Mouse (Mus musculus) forebrain, embryonic 14.5 days (tissue): ENCODE measurements at regions not wholly inside any gene's neighbourhood (a gene's known extent, or its start where the extent isn't known, plus 50 kb on each side); places are given as distances from the start of the nearest gene placed in this dataset.
A peak's percentile ranks its signal among the peaks of the same experiment; 100 is the strongest.

ENCODE experiments used
- ATAC-seq: fragments of 200-750 bp; cut with Nextera tagmentation; 2 replicates; pipeline ENCODE4 v1.8.0; 2017; ENCODE audit warnings: mild to moderate bottlenecking, moderate library complexity
- DNase-seq: peaks from one replicate; pipeline ENCODE4 v3.0.0-alpha.2; 2015; ENCODE audit warnings: low spot score
- H3K27ac ChIP-seq: fragments of 300-500 bp; sonication (generic); 2 replicates; pipeline ENCODE4 v1.5.1; 2014; ENCODE audit warnings: low read depth, mild to moderate bottlenecking, control low read depth, low read length, moderate library complexity
- H3K27me3 ChIP-seq: fragments of 300-500 bp; sonication (generic); replicated peaks from 2 replicates; pipeline ENCODE4 v1.6.1; 2014; ENCODE audit warnings: low read length, control low read depth, mixed read lengths; ENCODE audit not compliant: control insufficient read depth, insufficient read depth
- H3K36me3 ChIP-seq: fragments of 300-500 bp; sonication (generic); 2 replicates; pipeline ENCODE4 v1.6.1; 2014; ENCODE audit warnings: low read length, control low read depth; ENCODE audit not compliant: control insufficient read depth, insufficient read depth
- H3K4me1 ChIP-seq: fragments of 300-500 bp; sonication (generic); 2 replicates; pipeline ENCODE4 v1.6.1; 2014; ENCODE audit warnings: antibody characterized with exemption, low read length, control low read depth; ENCODE audit not compliant: control insufficient read depth, insufficient read depth
- H3K4me2 ChIP-seq: fragments of 300-500 bp; sonication (generic); 2 replicates; pipeline ENCODE4 v1.6.1; 2014; ENCODE audit warnings: mild to moderate bottlenecking, control low read depth, low read length
- H3K4me3 ChIP-seq: fragments of 300-500 bp; sonication (generic); 2 replicates; pipeline ENCODE4 v1.5.1; 2014; ENCODE audit warnings: low read depth, low read length, control low read depth
- H3K9ac ChIP-seq: fragments of 300-500 bp; sonication (generic); 2 replicates; pipeline ENCODE4 v1.6.1; 2014; ENCODE audit warnings: mild to moderate bottlenecking, low read length, control low read depth, moderate library complexity
- H3K9me3 ChIP-seq: fragments of 300-500 bp; sonication (generic); replicated peaks from 2 replicates; pipeline ENCODE4 v1.6.1; 2016; ENCODE audit warnings: low read length, control low read depth, mixed read lengths; ENCODE audit not compliant: control insufficient read depth
- WGBS: fragments of 180-500 bp; shearing (Covaris S2); extraction: QIAGEN DNeasy Blood & Tissue Kit; methylation state at CpG from one replicate; pipeline ENCODE4 v1.1.7; 2014; 5-methylcytosine and 5-hydroxymethylcytosine counted together

DNA sequence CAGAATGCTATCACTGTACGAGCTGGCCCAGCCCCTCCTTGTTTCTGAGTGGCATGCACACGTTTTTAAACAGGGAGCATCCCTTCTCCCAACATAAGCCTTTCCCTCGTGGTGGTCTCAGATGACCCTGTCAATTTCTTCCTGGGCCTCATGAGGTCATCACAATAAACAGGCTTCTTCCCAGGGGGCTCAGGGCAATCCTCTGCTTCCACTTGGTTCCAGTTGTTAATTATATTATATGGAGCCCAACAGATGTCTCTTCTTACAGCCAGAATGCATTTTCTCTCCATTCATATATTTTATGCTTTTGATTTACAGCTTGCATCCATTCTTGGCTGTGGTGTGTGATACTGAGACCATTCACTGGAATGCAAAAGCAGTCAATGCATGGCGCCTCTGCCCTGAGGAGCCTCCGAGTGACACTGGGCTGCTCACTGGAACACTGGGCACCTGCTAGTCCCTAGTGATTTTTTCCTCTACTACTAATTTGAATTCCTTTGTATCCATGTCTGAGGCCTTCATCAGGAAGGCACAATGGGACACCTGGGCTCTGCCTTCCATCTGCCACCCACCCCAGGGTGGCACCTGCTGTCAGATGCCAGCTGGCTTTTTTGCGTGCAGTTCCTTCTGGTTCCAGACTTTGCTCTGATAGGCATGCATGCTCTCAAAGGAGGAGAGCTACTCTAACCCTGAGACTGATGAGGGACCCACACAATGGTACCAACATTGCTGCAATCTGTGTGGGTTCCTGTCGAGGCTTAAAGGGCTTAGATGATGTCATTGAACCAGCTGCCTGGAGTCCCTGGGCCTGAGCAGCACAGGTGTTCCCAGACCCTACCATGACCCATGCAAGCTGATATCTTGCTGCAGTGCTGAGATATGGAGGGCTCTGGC is 528.8 kb upstream of the Mgmt start:
- no peak overlapping the region for H3K4me2 ChIP-seq

DNA sequence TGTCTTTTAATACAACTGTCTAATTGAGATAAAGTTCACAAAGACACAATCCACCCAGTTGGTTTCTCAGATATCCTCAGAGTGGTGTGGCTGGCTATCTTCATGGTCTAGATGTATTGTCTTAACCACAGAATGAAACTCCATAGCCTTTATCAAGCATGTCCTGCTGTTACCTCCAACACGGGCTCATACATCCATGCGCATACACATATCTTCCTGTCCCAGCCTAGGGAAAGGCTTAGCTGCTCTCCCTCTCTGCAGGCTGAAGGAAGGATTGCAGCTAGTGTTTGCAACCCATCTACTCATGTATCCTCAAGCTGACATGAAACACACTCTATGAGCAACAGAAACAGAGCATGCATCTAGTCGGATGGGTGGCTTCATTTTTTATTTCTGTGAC is 517.2 kb upstream of the Mgmt start:
- Histone ChIP-seq H3K27ac (no peak overlapping the region), H3K9me3 (no peaks in the 10 kb centered on the region), H3K4me3 (no peak overlapping the region), H3K9ac (no peak overlapping the region), H3K27me3 (no peaks in the 10 kb centered on the region), H3K4me1 (0 out of 2 replicates have a peak, but pooled peaks cover 4% of the 10 kb centered on the region), H3K4me2 (no peak overlapping the region), H3K36me3 (no peaks in the 10 kb centered on the region)
- ATAC-seq: no peak
- WGBS: 91% methylated on average over 3 of the region's 3 CpGs
- DNase-seq: no peak

More for the DNA sequence above, 528.8 kb upstream of the Mgmt start:
- H3K4me1 ChIP-seq: no peaks in the 10 kb centered on the region
- no peak overlapping the region for H3K27ac ChIP-seq
- no peaks in the 10 kb centered on the region for H3K9me3 ChIP-seq
- H3K4me3 ChIP-seq: no peak overlapping the region
- DNase-seq: peak; percentile 34
- no peak overlapping the region for H3K9ac ChIP-seq
- no peaks in the 10 kb centered on the region for H3K27me3 ChIP-seq
- 49% methylated on average over 7 of the region's 7 CpGs for WGBS
- peak; percentile 50 for ATAC-seq
- H3K36me3 ChIP-seq: no peaks in the 10 kb centered on the region

DNA sequence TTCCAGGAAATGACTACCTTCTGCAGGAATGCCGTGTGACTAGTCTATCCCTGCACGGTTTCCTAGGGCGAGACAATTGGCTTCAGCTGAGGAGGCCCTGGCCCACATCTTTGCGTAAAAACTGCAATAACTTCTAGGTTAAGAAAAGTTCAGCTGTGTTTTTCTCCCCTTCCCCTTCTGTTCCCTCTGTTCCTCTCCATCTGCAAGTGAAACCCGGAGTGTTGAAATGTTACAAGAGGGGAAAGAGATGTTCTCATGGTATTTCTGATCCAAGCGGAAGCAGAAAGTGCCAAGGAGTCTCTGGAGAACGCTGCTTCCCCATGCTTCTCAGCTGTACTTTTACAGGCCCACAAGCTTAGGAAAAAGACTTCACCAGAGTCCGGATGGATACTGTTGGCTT is 516.7 kb upstream of the Mgmt start:
- H3K4me2 ChIP-seq: no peak overlapping the region
- DNase-seq (no peak), ATAC-seq (no peak)
- WGBS: 87% methylated on average over 8 of the region's 8 CpGs
- H3K4me3 ChIP-seq: no peak overlapping the region
- H3K27ac ChIP-seq: no peak overlapping the region
- H3K36me3 ChIP-seq: no peaks in the 10 kb centered on the region
- H3K4me1 ChIP-seq: 0 out of 2 replicates have a peak, but pooled peaks cover 4% of the 10 kb centered on the region
- H3K9ac ChIP-seq: no peak overlapping the region
- H3K27me3 ChIP-seq: no peaks in the 10 kb centered on the region
- no peaks in the 10 kb centered on the region for H3K9me3 ChIP-seq

DNA sequence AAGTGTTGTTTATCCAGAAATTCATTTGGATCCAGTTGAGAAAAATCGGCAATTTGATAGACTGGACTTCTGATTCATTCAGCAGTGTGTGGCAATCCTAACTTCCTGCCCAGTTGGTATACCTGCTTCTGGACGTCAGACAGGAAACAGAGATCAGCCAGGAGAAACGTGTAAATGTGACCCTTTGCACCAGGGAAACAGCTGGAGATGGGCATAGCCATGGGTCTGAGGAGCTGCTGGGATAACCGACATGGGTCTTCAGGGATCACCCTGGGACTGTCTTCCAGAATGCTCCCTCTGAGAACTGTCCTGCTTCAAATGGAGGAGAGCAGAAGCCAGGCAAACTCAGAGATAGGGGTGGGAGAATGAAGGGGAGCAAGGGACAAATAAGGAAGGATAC is 516.1 kb upstream of the Mgmt start:
- no peak overlapping the region for H3K4me2 ChIP-seq
- no peaks in the 10 kb centered on the region for H3K9me3 ChIP-seq
- DNase-seq (no peak), ATAC-seq (no peak)
- 0 out of 2 replicates have a peak, but pooled peaks cover 4% of the 10 kb centered on the region for H3K4me1 ChIP-seq
- 73% methylated on average over 4 of the region's 4 CpGs for WGBS
- H3K27me3 ChIP-seq: no peaks in the 10 kb centered on the region
- H3K4me3 ChIP-seq: no peak overlapping the region
- no peak overlapping the region for H3K27ac ChIP-seq
- H3K9ac ChIP-seq: no peak overlapping the region
- H3K36me3 ChIP-seq: no peaks in the 10 kb centered on the region

DNA sequence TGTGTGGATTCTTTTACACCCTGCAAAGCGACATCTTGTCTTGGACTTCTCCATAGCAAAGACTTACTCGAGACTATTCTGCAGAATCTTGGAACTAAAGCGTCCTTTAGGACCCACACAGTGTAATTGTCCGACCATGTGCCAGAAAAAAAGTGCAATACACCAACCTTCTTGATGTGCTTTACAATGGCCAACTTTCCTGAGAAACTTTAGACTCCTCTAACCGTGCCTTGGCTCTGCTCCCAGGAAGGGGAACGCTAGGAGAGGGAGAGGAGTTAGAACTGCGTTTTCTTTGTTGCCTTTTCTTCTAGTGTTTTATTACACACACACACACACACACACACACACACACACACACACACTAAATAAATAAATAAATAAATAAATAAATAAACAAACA is 515.1 kb upstream of the Mgmt start:
- Histone ChIP-seq H3K4me2 (no peak overlapping the region), H3K4me1 (0 out of 2 replicates have a peak, but pooled peaks cover 4% of the 10 kb centered on the region), H3K27ac (no peak overlapping the region), H3K4me3 (no peak overlapping the region), H3K36me3 (no peaks in the 10 kb centered on the region), H3K27me3 (no peaks in the 10 kb centered on the region), H3K9me3 (no peaks in the 10 kb centered on the region), H3K9ac (no peak overlapping the region)
- WGBS: 46% methylated on average over 7 of the region's 7 CpGs
- peak; percentile 29 for DNase-seq
- no peak for ATAC-seq

DNA sequence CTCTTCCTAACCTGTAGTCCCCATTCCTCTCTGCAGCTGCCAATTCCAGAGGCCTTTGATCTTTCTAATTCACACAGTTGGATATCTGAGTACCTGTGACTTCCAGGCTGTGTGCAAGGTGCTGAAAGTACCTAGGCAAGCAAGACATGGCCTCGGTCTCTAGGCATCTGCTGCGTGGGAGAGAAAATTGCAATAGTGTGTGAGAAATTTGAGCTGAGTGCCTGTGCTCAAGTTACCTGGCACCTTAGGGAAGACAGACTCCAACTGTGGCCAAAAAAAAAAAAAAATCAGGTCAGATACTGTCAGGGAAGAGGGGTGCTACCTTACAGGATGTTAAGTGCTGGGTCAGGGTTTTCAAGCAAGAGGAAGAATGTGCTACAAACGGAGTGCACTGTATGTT is 514.7 kb upstream of the Mgmt start:
- no peak for ATAC-seq
- no peak overlapping the region for H3K4me3 ChIP-seq
- WGBS: 89% methylated on average over 3 of the region's 3 CpGs

DNA sequence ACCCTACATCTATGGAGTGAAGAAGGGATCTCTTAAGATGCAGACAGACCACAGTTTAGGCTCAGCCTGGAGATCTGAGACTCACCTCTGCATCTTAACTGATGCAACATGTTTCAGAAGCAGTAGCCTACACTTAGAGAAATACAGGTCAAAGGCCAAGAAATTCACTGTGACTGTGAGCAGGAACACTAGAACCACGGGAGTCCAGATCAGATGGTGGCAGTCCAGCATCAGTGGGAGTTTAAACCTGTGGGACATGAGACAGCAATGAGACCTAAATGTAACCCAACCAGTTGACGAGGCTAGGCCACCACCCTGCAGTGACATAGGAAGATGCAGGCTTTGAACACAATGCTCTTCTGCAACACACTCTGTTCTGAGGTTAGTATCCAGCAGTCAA is 511.1 kb upstream of the Mgmt start:
- no peak overlapping the region for H3K9ac ChIP-seq
- H3K9me3 ChIP-seq: no peaks in the 10 kb centered on the region
- 77% methylated on average over 2 of the region's 2 CpGs for WGBS
- no peaks in the 10 kb centered on the region for H3K27me3 ChIP-seq
- no peak overlapping the region for H3K4me3 ChIP-seq
- 0 out of 2 replicates have a peak, but pooled peaks cover 4% of the 10 kb centered on the region for H3K4me1 ChIP-seq
- no peak overlapping the region for H3K27ac ChIP-seq
- DNase-seq (no peak), ATAC-seq (no peak)
- no peaks in the 10 kb centered on the region for H3K36me3 ChIP-seq
- no peak overlapping the region for H3K4me2 ChIP-seq

More for the DNA sequence above, 514.7 kb upstream of the Mgmt start:
- Histone ChIP-seq H3K36me3 (no peaks in the 10 kb centered on the region), H3K4me1 (0 out of 2 replicates have a peak, but pooled peaks cover 4% of the 10 kb centered on the region), H3K4me2 (no peak overlapping the region), H3K27me3 (no peaks in the 10 kb centered on the region), H3K9ac (no peak overlapping the region), H3K9me3 (no peaks in the 10 kb centered on the region), H3K27ac (no peak overlapping the region)
- DNase-seq: no peak

DNA sequence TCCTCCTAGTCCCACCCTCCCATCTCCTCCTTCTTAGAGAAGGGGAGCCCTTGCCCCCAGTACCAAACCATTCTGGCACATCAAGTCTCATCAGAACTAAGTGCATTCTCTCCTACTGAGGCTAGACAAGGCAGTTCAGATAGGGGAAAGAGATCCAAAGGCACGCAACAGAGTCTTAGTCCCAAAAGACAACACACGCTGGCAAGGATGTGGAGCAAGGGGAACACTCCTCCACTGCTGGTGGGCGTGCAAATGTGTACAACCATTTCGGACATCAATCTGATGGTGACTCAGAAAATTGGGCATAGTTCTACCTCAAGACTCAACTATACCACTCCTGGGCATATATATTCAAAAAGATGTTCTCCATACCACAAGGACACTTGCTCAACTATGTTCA is 506.7 kb upstream of the Mgmt start:
- Histone ChIP-seq H3K27me3 (no peaks in the 10 kb centered on the region), H3K36me3 (no peaks in the 10 kb centered on the region), H3K4me3 (no peak overlapping the region), H3K9ac (no peak overlapping the region), H3K27ac (no peak overlapping the region), H3K4me2 (no peak overlapping the region), H3K9me3 (no peaks in the 10 kb centered on the region), H3K4me1 (no peaks in the 10 kb centered on the region)
- 89% methylated on average over 4 of the region's 4 CpGs for WGBS
- no peak for DNase-seq
- no peak for ATAC-seq

DNA sequence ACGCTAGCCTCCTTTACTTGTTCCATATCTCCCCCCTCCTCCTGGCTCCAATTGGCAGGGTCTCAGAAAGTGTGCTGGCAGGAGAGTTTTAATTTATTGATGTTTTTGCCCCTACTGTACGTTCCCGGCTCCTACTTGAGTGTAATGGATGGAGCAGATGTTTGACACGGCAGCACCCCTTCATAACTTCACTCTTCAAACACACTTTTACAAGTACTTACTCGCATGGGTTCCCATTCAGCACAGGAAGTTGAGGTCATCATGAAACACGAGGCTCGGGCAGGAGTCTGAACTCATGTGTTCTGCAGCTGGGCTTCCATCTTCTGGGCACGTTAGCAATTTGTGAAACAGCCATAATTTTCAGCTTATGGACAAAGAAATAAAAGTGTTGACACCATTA is 504.3 kb upstream of the Mgmt start:
- H3K4me3 ChIP-seq: no peak overlapping the region
- WGBS: 55% methylated on average over 8 of the region's 8 CpGs
- H3K36me3 ChIP-seq: no peaks in the 10 kb centered on the region
- no peak overlapping the region for H3K27ac ChIP-seq
- DNase-seq (no peak), ATAC-seq (no peak)
- no peak overlapping the region for H3K9ac ChIP-seq
- no peaks in the 10 kb centered on the region for H3K9me3 ChIP-seq
- 0 out of 2 replicates have a peak, but pooled peaks cover 3% of the 10 kb centered on the region for H3K4me1 ChIP-seq
- H3K4me2 ChIP-seq: no peak overlapping the region
- no peaks in the 10 kb centered on the region for H3K27me3 ChIP-seq
